Mouse (Mus musculus) bone marrow, adult 2 months (tissue): ENCODE measurements around the gene Vkorc1.

ENCODE experiments used
- CTCF ChIP-seq: fragments of 200-500 bp; IDR thresholded peaks from 2 replicates; pipeline ENCODE4 v1.5.1; 2011; ENCODE audit warnings: low read length, control low read depth; ENCODE audit not compliant: control insufficient read depth, insufficient read depth
- POLR2A ChIP-seq: fragments of 200-500 bp; IDR thresholded peaks from 2 replicates; pipeline ENCODE4 v1.6.1; 2011; ENCODE audit warnings: low read depth, mild to moderate bottlenecking, control low read depth, low read length, borderline replicate concordance; ENCODE audit not compliant: control insufficient read depth

GRCm38 (mm10) chr7:127849973-127850875 lies 45.2 kb downstream of the Vkorc1 start:
- no peak for TF ChIP-seq POLR2A
- TF ChIP-seq CTCF: no peak
